Mouse (Mus musculus) midbrain, postnatal 0 days (tissue): ENCODE data around the gene Camta1. TPM values are rescaled to one million over a fixed set of nuclear protein-coding genes. Genes with fewer than 3 reads are reported as not detected.

ENCODE experiments used
- ATAC-seq: fragments of 200-750 bp; cut with Nextera tagmentation; 2 replicates; pipeline ENCODE4 v1.8.0; 2017; ENCODE audit warnings: moderate number of reproducible peaks, mild to moderate bottlenecking, moderate TSS enrichment, moderate library complexity; ENCODE audit not compliant: low FRiP score
- DNase-seq: peaks from one replicate; pipeline ENCODE4 v3.0.0-alpha.2; 2015; ENCODE audit warnings: low spot score
- H3K27ac ChIP-seq: fragments of 300-500 bp; sonication (generic); 2 replicates; pipeline ENCODE4 v1.5.1; 2014; ENCODE audit warnings: low read depth, mild to moderate bottlenecking, low read length, mixed read lengths
- H3K27me3 ChIP-seq: fragments of 300-500 bp; sonication (generic); 2 replicates; pipeline ENCODE4 v1.6.1; 2014; ENCODE audit warnings: low read length, control low read depth, mixed read lengths; ENCODE audit not compliant: insufficient read depth
- H3K36me3 ChIP-seq: fragments of 300-500 bp; sonication (generic); 2 replicates; pipeline ENCODE4 v1.6.1; 2014; ENCODE audit warnings: low read length, control low read depth, mixed read lengths; ENCODE audit not compliant: insufficient read depth
- H3K4me1 ChIP-seq: fragments of 300-500 bp; sonication (generic); 2 replicates; pipeline ENCODE4 v1.6.1; 2014; ENCODE audit warnings: mild to moderate bottlenecking, control low read depth, antibody characterized with exemption, low read length, mixed read lengths; ENCODE audit not compliant: insufficient read depth
- H3K4me2 ChIP-seq: fragments of 300-500 bp; sonication (generic); 2 replicates; pipeline ENCODE4 v1.6.1; 2014; ENCODE audit warnings: low read depth, mild to moderate bottlenecking, low read length, mixed read lengths; ENCODE audit not compliant: poor library complexity, severe bottlenecking
- H3K4me3 ChIP-seq: fragments of 300-500 bp; sonication (generic); 2 replicates; pipeline ENCODE4 v1.5.1; 2014; ENCODE audit warnings: low read depth, mild to moderate bottlenecking, low read length, moderate library complexity
- H3K9ac ChIP-seq: fragments of 300-500 bp; sonication (generic); replicated peaks from 2 replicates; pipeline ENCODE4 v1.6.1; 2014; ENCODE audit warnings: mild to moderate bottlenecking, low read length, moderate library complexity, mixed read lengths; ENCODE audit not compliant: poor library complexity, severe bottlenecking
- H3K9me3 ChIP-seq: fragments of 300-500 bp; sonication (generic); 2 replicates; pipeline ENCODE4 v1.6.1; 2016; ENCODE audit warnings: low read length, control low read depth
- CTCF ChIP-seq: IDR thresholded peaks from 2 replicates; pipeline ENCODE4 v1.5.1; 2016; ENCODE audit warnings: antibody characterized with exemption, mild to moderate bottlenecking
- WGBS: fragments of 180-500 bp; shearing (Covaris S2); extraction: QIAGEN DNeasy Blood & Tissue Kit; methylation state at CpG from one replicate; pipeline ENCODE4 v1.1.7; 2014; 5-methylcytosine and 5-hydroxymethylcytosine counted together
- polyA plus RNA-seq: library from polyadenylated mRNA; unstranded; fragments of >200 nt; fragmentation: Nextera tagmentation; extraction: Ambion mirVana; gene quantifications from 2 replicates; pipeline ENCODE4 v1.2.1, GENCODE M21; 2015
- total RNA-seq: library from RNA; depleted of rRNA; stranded (reverse); fragments of >200 nt; gene quantifications from 2 replicates; pipeline ENCODE4 v1.2.3, GENCODE M21; 2014

Camta1 gene
- total and polyA plus RNA-seq, 2 experiments from 2014 or later: 140 to 153 TPM

DNA sequence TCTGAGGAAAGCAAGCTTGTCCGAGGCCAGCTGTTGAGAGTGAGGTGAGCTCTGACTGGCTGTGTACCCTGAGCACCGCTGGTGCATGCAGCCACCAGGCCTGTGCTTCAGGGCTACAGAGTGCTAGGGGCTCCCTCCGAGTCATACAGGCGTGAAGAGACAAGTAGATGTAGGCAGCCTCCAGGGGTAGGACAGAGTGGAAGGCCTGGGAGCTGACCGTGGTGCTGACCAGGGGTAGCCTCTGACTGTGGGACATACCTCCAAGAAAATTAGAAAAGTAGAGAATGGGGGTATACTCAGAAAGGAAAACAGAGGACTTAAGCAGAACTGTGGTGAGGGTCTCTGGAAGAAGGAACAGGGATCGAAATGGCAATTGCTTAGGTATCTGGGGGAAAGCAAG lies 97.7 kb downstream of the Camta1 start:
- ATAC-seq (no peak), DNase-seq (no peak)
- H3K27me3 ChIP-seq: no peaks in the 10 kb centered on the region
- H3K4me1 ChIP-seq: peaks cover 10% of the 10 kb centered on the region; the same call in 1 of the 2 replicates
- H3K9me3 ChIP-seq: no peaks in the 10 kb centered on the region
- no peaks in the 10 kb centered on the region for H3K36me3 ChIP-seq
- H3K4me2 ChIP-seq: no peak overlapping the region
- H3K4me3 ChIP-seq: no peak overlapping the region
- no peak overlapping the region for H3K27ac ChIP-seq
- 53% methylated on average over 6 of the region's 6 CpGs for WGBS
- H3K9ac ChIP-seq: no peak overlapping the region
- no peak for TF ChIP-seq CTCF

DNA sequence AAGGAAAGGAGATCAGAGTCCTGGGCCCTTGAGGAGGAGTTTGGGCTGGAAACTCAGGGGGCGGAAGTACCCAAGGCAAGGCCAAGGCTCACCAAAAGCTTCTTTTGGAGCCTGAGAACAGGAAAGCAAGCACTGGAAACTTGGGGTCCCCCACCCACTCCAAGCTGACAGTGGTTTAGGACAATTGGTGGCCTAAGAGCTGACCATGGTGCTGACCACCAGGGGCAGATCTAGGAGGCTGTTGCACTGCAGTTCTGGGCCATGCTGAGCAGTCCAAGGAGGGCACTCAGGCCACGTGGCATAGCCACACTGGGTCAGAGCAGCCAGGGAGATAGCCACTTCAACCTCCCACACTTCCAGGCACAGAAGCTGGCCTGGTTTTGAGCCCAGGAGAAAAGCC lies 102.6 kb downstream of the Camta1 start:
- Histone ChIP-seq H3K36me3 (no peaks in the 10 kb centered on the region), H3K27ac (no peak overlapping the region), H3K4me2 (no peak overlapping the region), H3K4me3 (no peak overlapping the region), H3K27me3 (no peaks in the 10 kb centered on the region), H3K9ac (no peak overlapping the region), H3K9me3 (no peaks in the 10 kb centered on the region), H3K4me1 (no peaks in the 10 kb centered on the region)
- DNase-seq: no peak
- no peak for ATAC-seq
- WGBS: 95% methylated on average over 2 of the region's 2 CpGs
- TF ChIP-seq CTCF: no peak; the same call in 1 of the 2 replicates

DNA sequence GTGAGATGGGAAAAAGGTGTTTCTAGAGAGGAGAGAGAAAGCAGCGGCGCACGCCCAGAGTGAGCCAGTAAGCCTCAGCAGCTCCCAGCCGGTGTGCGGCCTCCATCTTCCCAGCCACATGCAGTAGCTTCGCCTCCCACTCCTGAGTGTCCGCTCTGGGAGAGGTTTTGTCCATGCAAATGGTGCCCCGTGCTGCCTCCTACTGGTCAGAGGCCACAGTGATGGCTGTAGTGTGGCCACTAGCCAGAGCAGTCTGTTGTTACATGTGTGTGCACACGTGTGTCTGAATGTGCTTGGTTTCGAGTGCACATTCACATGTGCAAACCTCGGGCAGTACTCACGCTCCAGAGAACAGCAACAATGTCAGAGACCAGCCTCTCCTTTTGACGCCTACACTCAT lies 103.3 kb downstream of the Camta1 start:
- Histone ChIP-seq H3K4me2 (no peak overlapping the region), H3K9ac (no peak overlapping the region), H3K27me3 (no peaks in the 10 kb centered on the region), H3K9me3 (no peaks in the 10 kb centered on the region), H3K4me1 (no peaks in the 10 kb centered on the region), H3K27ac (no peak overlapping the region), H3K36me3 (no peaks in the 10 kb centered on the region), H3K4me3 (no peak overlapping the region)
- ATAC-seq (no peak), DNase-seq (no peak)
- 91% methylated on average over 13 of the region's 13 CpGs for WGBS
- peak; percentile 49 for TF ChIP-seq CTCF

DNA sequence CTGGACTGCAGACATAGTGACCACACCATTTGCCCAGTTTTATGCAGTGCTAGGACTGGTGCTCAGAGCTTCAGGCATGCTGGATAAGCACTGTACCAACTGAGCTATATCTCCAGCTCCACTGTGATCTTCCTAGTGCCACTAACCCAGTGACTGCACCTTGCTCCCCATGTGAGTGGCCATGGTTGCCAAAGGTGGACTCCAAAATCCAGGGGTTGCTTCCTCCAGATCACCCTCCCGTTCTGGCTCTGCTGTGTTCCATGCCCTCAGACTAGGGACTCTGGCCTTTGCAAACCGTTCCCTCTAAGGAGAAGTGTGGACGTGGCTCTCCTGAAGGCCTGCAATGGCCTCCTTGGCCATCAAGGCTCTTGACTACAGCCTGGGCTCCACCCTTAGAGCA lies 104.4 kb downstream of the Camta1 start:
- Histone ChIP-seq H3K9ac (no peak overlapping the region), H3K27ac (no peak overlapping the region), H3K9me3 (no peaks in the 10 kb centered on the region), H3K4me3 (no peak overlapping the region), H3K4me2 (no peak overlapping the region), H3K36me3 (no peaks in the 10 kb centered on the region), H3K27me3 (no peaks in the 10 kb centered on the region), H3K4me1 (peaks cover 6% of the 10 kb centered on the region; the same call in 1 of the 2 replicates)
- WGBS: 97% methylated on average over 3 of the region's 3 CpGs
- ATAC-seq (no peak), DNase-seq (no peak)
- TF ChIP-seq CTCF: no peak

DNA sequence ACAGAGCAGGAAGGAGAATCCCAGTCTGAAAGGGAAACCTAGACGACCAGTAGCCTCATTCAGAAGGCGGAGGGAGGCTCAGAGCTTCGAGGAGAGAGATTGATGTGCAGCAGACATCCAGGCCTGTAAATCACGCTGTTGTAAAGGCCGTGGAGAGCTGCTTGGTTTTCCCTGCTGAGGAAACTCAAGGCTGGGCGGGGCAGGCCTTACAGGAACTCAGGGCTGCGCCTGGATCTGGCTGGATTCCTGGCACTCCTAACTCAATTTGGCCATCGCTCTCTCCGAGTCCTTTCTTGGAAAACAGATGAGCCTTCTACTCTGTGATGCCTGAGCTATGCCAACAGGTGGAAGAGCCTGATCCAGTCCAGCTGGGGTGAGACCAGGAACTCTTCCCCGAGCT lies 105.3 kb downstream of the Camta1 start:
- no peak for ATAC-seq
- Histone ChIP-seq H3K9ac (no peak overlapping the region), H3K4me2 (no peak overlapping the region), H3K9me3 (no peaks in the 10 kb centered on the region), H3K27ac (no peak overlapping the region), H3K4me3 (no peak overlapping the region), H3K27me3 (no peaks in the 10 kb centered on the region), H3K4me1 (peaks cover 10% of the 10 kb centered on the region; the same call in 1 of the 2 replicates), H3K36me3 (no peaks in the 10 kb centered on the region)
- DNase-seq: no peak
- TF ChIP-seq CTCF: no peak
- WGBS: 86% methylated on average over 10 of the region's 10 CpGs

DNA sequence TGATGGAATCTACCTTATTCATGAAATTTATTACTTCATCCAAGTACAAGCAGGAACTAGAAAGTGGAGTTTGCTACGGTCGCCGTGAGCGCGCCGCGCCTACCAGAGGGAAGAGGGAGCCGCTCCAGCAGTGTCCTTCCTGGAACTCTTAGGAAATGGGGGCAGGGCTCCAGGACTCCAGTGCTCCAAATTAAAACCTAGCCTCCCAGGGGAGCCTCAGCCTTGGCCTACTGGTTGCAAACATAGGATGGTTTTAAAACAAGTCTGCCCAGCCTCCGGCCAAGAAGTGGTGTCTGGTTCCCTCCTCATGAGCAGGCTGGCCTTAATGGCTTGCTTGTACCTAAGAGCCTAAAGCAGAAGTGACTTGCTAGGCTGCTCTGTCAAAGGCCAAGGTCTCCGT lies 108.4 kb downstream of the Camta1 start:
- H3K4me1 ChIP-seq: peaks cover 12% of the 10 kb centered on the region; the same call in 1 of the 2 replicates
- no peak for ATAC-seq

More for the DNA sequence above, 108.4 kb downstream of the Camta1 start:
- DNase-seq: no peak
- WGBS: 91% methylated on average over 10 of the region's 10 CpGs
- Histone ChIP-seq H3K4me2 (no peak overlapping the region), H3K9me3 (no peaks in the 10 kb centered on the region), H3K27ac (no peak overlapping the region), H3K4me3 (no peak overlapping the region), H3K36me3 (no peaks in the 10 kb centered on the region), H3K27me3 (no peaks in the 10 kb centered on the region), H3K9ac (no peak overlapping the region)
- TF ChIP-seq CTCF: no peak
